Mouse (Mus musculus): Measurements from ENCODE around the gene Cnp. TPM values are rescaled to one million over a fixed set of nuclear protein-coding genes. Genes with fewer than 3 reads are reported as not detected.
"Not testable (repeated sequence)": the region's sequence is repeated elsewhere in the genome, so short reads cannot be mapped to it uniquely, and the experiment has no call there.

Cnp gene
- polyA plus RNA-seq, 1 experiment from 2014 or later: 22.7 TPM

- Histone ChIP-seq H3K4me1 (replicated peaks) (peaks cover 27% of the 10 kb centered on the region), H3K4me3 (no peak overlapping the region), H3K36me3 (peaks cover 81% of the 10 kb centered on the region), H3K27me3 (ENCODE audit: insufficient read depth, poor library complexity, severe bottlenecking) (0 out of 2 replicates have a peak, but pooled peaks cover 7% of the 10 kb centered on the region), H3K9me3 (no peaks in the 10 kb centered on the region), H3K27ac (no peak overlapping the region)
- WGBS: 93% methylated on average over 9 of the region's 9 CpGs
- no peak for DNase-seq (ENCODE audit: low spot score)
These were observed 4.6 kb downstream of the Cnp start for GRCm38 (mm10) chr11:100579116-100579799.

- peaks cover 91% of the 10 kb centered on the region for H3K36me3 ChIP-seq
These were observed 5.6 kb downstream of the Cnp start for GRCm38 (mm10) chr11:100580275-100580674.

GRCm38 (mm10) chr11:100581756-100582155 is 7.1 kb downstream of the Cnp start:
- H3K9me3 ChIP-seq: no peaks in the 10 kb centered on the region
- peaks cover 6% of the 10 kb centered on the region; the same call in 1 of the 2 replicates for H3K4me1 ChIP-seq (replicated peaks)
- no peak overlapping the region for H3K27ac ChIP-seq
- no peak overlapping the region for H3K4me3 ChIP-seq
- 92% methylated on average over 4 of the region's 4 CpGs for WGBS
- H3K27me3 ChIP-seq (ENCODE audit: insufficient read depth, poor library complexity, severe bottlenecking): no peaks in the 10 kb centered on the region
- no peak for DNase-seq (ENCODE audit: low spot score)
- peaks cover 97% of the 10 kb centered on the region for H3K36me3 ChIP-seq

More at GRCm38 (mm10) chr11:100580275-100580674, 5.6 kb downstream of the Cnp start:
- H3K27me3 ChIP-seq (ENCODE audit: insufficient read depth, poor library complexity, severe bottlenecking): 0 out of 2 replicates have a peak, but pooled peaks cover 7% of the 10 kb centered on the region
- no peaks in the 10 kb centered on the region for H3K9me3 ChIP-seq
- H3K4me3 ChIP-seq: no peak overlapping the region
- H3K4me1 ChIP-seq (replicated peaks): peaks cover 18% of the 10 kb centered on the region
- no peak for DNase-seq (ENCODE audit: low spot score)
- no peak overlapping the region for H3K27ac ChIP-seq
- 92% methylated on average over 13 of the region's 13 CpGs for WGBS

- 100% methylated on average over 1 of the region's 1 CpGs for WGBS
- not testable (repeated sequence) for H3K27ac ChIP-seq; H3K9me3 ChIP-seq; H3K4me3 ChIP-seq; H3K4me1 ChIP-seq (replicated peaks); DNase-seq (ENCODE audit: low spot score); H3K27me3 ChIP-seq (ENCODE audit: insufficient read depth, poor library complexity, severe bottlenecking)
- H3K36me3 ChIP-seq: peaks cover 99% of the 10 kb centered on the region
These were observed 7.7 kb downstream of the Cnp start for GRCm38 (mm10) chr11:100582413-100582812.

GRCm38 (mm10) chr11:100582836-100583235 is 8.1 kb downstream of the Cnp start:
- Histone ChIP-seq H3K4me3 (no peak overlapping the region), H3K36me3 (peaks cover 100% of the 10 kb centered on the region), H3K27me3 (ENCODE audit: insufficient read depth, poor library complexity, severe bottlenecking) (no peaks in the 10 kb centered on the region), H3K27ac (no peak overlapping the region), H3K4me1 (replicated peaks) (peaks cover 5% of the 10 kb centered on the region; the same call in 1 of the 2 replicates), H3K9me3 (no peaks in the 10 kb centered on the region)
- no peak for DNase-seq (ENCODE audit: low spot score)
- WGBS: 92% methylated on average over 2 of the region's 2 CpGs

- Histone ChIP-seq H3K36me3 (peaks cover 100% of the 10 kb centered on the region), H3K27ac (no peak overlapping the region), H3K27me3 (ENCODE audit: insufficient read depth, poor library complexity, severe bottlenecking) (no peaks in the 10 kb centered on the region), H3K4me1 (replicated peaks) (no peaks in the 10 kb centered on the region), H3K9me3 (no peaks in the 10 kb centered on the region), H3K4me3 (no peak overlapping the region)
- WGBS: 93% methylated on average over 7 of the region's 7 CpGs
- DNase-seq (ENCODE audit: low spot score): no peak
These were observed 9.9 kb downstream of the Cnp start for GRCm38 (mm10) chr11:100584561-100584961.

GRCm38 (mm10) chr11:100585148-100585547 is 10.4 kb downstream of the Cnp start:
- Histone ChIP-seq H3K36me3 (peaks cover 100% of the 10 kb centered on the region), H3K9me3 (no peaks in the 10 kb centered on the region), H3K27ac (no peak overlapping the region), H3K27me3 (ENCODE audit: insufficient read depth, poor library complexity, severe bottlenecking) (no peaks in the 10 kb centered on the region), H3K4me3 (no peak overlapping the region), H3K4me1 (replicated peaks) (no peaks in the 10 kb centered on the region)
- no peak for DNase-seq (ENCODE audit: low spot score)
- WGBS: 98% methylated on average over 3 of the region's 3 CpGs

- no peaks in the 10 kb centered on the region for H3K4me1 ChIP-seq (replicated peaks)
- peaks cover 100% of the 10 kb centered on the region for H3K36me3 ChIP-seq
- DNase-seq (ENCODE audit: low spot score): no peak
- no peak overlapping the region for H3K4me3 ChIP-seq
- no peaks in the 10 kb centered on the region for H3K27me3 ChIP-seq (ENCODE audit: insufficient read depth, poor library complexity, severe bottlenecking)
- H3K27ac ChIP-seq: no peak overlapping the region
- WGBS: 95% methylated on average over 2 of the region's 2 CpGs
- H3K9me3 ChIP-seq: no peaks in the 10 kb centered on the region
These were observed 13.8 kb downstream of the Cnp start for GRCm38 (mm10) chr11:100588462-100588861.

- DNase-seq (ENCODE audit: low spot score): no peak
- Histone ChIP-seq H3K27ac (no peak overlapping the region), H3K9me3 (no peaks in the 10 kb centered on the region), H3K27me3 (ENCODE audit: insufficient read depth, poor library complexity, severe bottlenecking) (no peaks in the 10 kb centered on the region), H3K4me1 (replicated peaks) (no peaks in the 10 kb centered on the region), H3K36me3 (peaks cover 100% of the 10 kb centered on the region), H3K4me3 (no peak overlapping the region)
- 91% methylated on average over 11 of the region's 11 CpGs for WGBS
These were observed 17.8 kb downstream of the Cnp start for GRCm38 (mm10) chr11:100592346-100593046.

- 91% methylated on average over 7 of the region's 7 CpGs for WGBS
- H3K36me3 ChIP-seq: peaks cover 100% of the 10 kb centered on the region
These were observed 19.9 kb downstream of the Cnp start for GRCm38 (mm10) chr11:100594608-100595007.

GRCm38 (mm10) chr11:100595533-100595932 is 20.8 kb downstream of the Cnp start:
- Histone ChIP-seq H3K27ac (no peak overlapping the region), H3K9me3 (no peaks in the 10 kb centered on the region), H3K27me3 (ENCODE audit: insufficient read depth, poor library complexity, severe bottlenecking) (no peaks in the 10 kb centered on the region), H3K36me3 (peaks cover 100% of the 10 kb centered on the region), H3K4me1 (replicated peaks) (no peaks in the 10 kb centered on the region), H3K4me3 (no peak overlapping the region)
- DNase-seq (ENCODE audit: low spot score): no peak
- WGBS: 90% methylated on average over 4 of the region's 4 CpGs

More at GRCm38 (mm10) chr11:100594608-100595007, 19.9 kb downstream of the Cnp start:
- Histone ChIP-seq H3K4me1 (replicated peaks) (no peaks in the 10 kb centered on the region), H3K27ac (no peak overlapping the region), H3K9me3 (no peaks in the 10 kb centered on the region), H3K4me3 (no peak overlapping the region), H3K27me3 (ENCODE audit: insufficient read depth, poor library complexity, severe bottlenecking) (no peaks in the 10 kb centered on the region)
- no peak for DNase-seq (ENCODE audit: low spot score)

- Histone ChIP-seq H3K4me3 (no peak overlapping the region), H3K9me3 (no peaks in the 10 kb centered on the region), H3K27me3 (ENCODE audit: insufficient read depth, poor library complexity, severe bottlenecking) (no peaks in the 10 kb centered on the region), H3K4me1 (replicated peaks) (no peaks in the 10 kb centered on the region), H3K27ac (no peak overlapping the region), H3K36me3 (peaks cover 97% of the 10 kb centered on the region)
- 92% methylated on average over 4 of the region's 4 CpGs for WGBS
- no peak for DNase-seq (ENCODE audit: low spot score)
These were observed 23.4 kb downstream of the Cnp start for GRCm38 (mm10) chr11:100598074-100598473.

GRCm38 (mm10) chr11:100601372-100601771 is 26.7 kb downstream of the Cnp start:
- no peaks in the 10 kb centered on the region for H3K4me1 ChIP-seq (replicated peaks)
- WGBS: 95% methylated on average over 3 of the region's 3 CpGs
- no peak overlapping the region for H3K27ac ChIP-seq
- peaks cover 85% of the 10 kb centered on the region for H3K36me3 ChIP-seq
- H3K4me3 ChIP-seq: no peak overlapping the region
- H3K27me3 ChIP-seq (ENCODE audit: insufficient read depth, poor library complexity, severe bottlenecking): no peaks in the 10 kb centered on the region
- H3K9me3 ChIP-seq: no peaks in the 10 kb centered on the region
- no peak for DNase-seq (ENCODE audit: low spot score)
